Mouse (Mus musculus) right cerebral cortex, postnatal 10 days (tissue): ENCODE data around the gene Dapk2.

ENCODE experiments used
- DNase-seq, 2 experiments: peaks; one replicate each; pipeline ENCODE4 v3.0.0; 2021; ENCODE audit warnings: low spot score in 2 of 2

Gene Dapk2

DNA sequence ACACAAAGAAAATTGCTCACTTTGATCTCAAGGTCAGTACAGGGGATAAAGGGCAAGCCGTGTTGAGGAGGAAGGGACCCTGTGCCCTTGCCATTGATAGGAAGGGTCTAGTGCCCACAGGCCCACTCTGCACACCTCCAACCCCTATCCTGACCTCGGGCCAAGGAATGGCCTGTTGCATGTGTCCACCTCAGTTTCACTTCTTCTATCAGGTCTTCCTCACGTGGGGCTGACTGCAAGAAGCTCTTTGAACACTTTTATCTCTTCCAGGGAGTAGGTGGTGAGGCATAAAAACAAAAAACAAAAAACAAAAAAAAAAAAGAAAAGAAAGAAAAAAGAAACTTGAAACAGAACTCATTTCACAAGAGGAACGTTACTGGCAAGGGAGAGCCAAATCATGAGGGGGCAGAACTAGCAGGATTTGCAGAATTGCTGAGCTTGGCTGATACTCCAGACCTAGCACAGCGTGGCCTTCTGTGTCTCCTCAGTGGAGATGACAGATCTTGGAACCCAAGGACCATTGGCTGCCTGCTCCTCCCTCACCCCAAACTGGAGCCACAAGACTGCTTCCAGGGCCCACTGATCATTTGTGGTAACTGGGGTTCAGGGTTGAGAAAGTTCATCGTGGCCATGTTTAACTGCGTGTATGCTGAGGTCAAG, 73.9 kb downstream of the Dapk2 start:
- no peak for DNase-seq

DNA sequence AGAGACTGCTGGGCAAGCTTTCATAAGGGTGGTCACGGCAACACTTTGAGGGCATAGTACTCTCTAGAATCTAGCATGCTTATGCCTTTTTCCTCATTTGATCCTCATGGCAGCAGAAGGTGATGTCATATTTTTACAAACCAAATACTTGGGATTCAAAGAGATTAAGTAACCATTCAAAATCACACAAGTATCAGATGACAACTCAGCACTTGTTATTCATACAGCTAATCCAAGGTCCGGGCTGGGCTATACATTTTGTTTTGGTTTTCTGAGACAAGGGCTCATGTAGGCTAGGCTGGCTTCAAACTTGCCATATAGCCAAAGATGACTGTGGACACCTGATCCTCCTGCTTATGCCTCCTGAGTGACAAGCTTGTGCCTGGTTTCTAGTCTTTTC, 78.6 kb downstream of the Dapk2 start:
- no peak for DNase-seq

DNA sequence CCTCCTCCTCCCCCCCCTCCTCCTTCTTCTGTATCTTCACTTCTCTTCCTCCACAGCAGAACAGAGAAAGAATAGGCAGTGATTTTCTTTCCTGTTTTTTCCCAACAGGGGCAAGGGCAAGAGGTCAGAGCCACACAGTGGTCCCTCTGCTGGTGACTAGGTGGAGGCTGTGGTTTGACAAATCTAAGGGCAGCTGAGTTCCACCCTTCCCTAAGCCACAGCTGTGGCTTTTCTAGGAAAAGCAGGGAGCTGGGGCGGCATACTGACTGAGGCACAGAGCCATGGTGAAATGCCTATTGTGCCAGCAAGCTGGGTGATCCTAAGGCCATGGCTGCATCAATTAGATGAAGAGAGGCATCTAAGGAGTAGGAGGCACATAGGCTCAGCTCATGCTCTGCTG, 79.7 kb downstream of the Dapk2 start:
- no peak for DNase-seq

DNA sequence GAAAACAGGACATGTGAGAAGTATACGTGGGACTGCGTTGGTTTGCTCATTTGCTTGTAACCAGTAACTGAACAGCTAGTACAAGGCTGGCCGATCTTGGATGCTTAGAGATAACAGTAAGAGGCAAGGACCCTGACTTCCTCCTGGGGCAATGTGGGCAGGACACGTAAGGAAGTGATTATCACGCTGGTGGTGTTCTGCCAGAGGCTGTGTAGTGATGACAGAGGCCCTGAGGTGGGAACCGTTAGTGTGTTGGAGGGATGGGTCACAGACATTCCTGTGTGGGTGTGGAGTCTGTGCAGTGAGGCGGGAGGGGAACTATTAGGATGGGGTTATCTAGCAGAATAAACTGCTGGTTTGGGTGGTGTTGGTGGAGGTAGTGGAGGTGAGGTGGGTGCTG, 81.2 kb downstream of the Dapk2 start:
- no peak for DNase-seq

DNA sequence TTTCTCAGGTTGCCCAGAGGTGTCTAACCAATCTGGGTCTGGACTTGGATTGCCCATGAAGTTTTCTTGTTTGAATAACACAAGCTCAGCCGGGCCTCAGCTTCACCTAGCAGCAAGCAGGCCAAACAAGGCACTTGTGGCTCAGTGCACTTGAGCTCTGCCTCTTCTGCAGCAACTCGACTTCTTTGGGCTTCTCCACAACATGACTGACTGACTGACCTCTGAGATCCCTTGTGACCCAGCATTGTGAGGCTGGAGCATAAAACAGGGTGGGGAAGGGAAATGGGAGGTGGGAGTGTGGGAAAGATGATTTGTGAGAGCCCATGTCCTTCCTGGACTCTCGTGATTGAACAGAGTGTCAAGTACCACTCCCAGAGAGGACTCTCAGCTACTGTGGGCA, 81.7 kb downstream of the Dapk2 start:
- DNase-seq = no peak

DNA sequence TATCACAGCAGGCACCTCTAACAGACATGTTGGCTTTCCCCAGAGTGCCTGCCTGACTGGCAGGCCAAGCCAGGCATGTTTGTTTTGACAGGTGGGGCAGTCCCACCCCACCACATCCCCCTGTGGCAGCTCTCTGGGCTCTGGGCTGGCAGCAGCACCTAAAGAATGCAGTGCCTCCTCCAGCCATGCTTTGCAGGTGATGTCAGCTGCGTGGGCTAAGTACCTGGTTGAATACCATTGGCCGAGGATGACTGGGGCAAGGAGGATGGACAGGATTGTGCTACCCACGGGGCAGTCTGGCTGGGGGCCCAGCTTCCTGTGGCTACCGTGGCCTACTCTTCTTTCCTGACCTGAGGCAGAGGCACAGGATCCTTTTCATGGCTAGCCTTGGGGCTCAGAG, 82.5 kb downstream of the Dapk2 start:
- no peak for DNase-seq

DNA sequence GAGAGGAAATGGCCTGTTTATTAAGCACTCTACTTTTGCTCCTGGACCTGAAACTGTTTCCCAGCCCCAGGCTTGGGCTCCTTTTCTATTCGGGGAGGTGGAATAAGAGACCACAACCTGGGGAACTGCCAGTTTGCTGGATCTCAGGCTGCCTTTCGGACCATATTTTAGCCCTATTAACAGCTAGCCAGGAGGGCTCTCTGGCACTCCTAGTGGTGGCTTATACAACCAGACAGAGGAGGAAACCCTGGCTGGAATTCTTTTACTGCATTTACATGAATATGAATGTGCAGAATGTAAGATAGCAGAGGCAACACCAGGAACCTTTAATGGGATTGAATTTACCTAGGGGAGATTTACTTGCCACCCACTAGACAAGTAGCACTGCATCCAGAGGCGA, 83.0 kb downstream of the Dapk2 start:
- DNase-seq = no peak

DNA sequence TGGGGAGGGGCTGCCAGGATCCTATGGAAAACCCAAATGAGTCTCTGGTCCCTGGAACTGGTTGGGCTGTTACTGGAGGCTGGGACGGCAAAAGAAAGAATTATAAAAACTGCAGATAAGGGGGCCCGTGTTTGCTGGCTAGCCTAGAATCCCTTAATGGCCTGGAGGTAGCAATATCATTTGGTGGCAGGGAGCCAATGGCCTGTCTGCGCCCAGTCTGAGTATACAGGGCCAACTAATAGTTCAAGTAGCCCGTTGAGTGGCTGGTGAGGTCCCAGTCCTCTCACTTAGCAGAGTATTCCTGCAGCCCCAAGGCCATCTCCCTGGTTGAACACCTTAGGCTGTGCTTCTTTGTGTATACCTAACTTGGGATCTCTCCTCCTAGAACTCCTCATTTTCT, 83.7 kb downstream of the Dapk2 start:
- DNase-seq = no peak

DNA sequence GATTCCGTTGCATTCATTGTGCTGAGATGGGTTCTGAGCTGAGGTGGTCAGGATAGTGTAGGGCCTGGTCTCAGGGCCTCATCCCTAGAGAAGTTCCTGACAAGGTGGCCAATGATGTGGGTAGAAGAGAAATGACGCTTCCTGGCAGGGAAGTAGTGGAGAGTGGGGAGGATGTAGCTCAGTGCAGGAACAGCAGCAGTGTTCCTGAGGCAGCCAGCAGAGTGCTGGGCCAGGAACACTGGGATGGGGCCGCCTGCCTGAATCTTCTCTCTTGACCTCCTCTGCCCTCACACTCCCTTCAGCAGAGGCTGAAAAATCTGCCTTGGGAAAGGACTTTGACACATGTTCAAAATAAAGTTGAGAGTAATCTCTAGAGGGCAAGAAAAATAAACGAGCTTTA, 85.2 kb downstream of the Dapk2 start:
- no peak for DNase-seq

DNA sequence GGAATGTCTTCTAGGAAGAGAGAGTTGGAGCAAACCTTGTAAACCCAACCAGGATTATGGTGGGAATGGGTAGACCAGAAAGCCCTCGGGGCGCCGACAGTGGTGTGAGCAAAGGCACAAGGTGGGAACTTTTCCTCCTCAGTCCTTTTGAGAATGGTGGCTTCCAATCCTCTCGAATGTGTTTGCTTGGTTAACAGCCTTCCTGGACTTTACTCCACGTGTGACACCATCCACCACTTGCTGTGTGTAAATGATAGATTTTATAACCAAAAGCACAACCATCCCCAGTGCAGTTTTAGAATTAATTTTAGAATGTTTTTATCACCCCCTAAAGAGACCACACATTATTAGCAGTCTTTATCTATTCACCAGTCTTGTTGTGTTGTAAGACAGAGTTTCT, 86.1 kb downstream of the Dapk2 start:
- DNase-seq = no peak

DNA sequence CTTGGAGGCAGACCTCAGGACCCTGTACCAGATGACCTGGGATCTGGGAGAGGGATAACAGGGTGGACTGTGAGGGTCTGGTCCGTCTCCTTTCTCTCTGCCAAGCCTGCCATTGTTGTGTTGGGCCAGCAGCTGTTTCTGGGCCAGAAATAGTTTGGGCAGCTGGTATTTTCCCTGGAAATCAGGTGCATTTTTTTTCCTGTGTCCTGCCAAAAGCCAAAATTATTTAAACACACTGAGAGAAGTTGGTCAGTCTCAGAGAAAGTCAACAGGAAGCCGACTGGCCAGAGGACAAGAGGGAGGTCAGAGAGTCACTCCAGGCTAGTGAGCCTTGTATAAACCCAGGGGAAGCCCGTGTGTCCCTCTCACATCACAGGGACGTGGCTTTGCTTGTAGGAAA, 87.7 kb downstream of the Dapk2 start:
- no peak for DNase-seq

DNA sequence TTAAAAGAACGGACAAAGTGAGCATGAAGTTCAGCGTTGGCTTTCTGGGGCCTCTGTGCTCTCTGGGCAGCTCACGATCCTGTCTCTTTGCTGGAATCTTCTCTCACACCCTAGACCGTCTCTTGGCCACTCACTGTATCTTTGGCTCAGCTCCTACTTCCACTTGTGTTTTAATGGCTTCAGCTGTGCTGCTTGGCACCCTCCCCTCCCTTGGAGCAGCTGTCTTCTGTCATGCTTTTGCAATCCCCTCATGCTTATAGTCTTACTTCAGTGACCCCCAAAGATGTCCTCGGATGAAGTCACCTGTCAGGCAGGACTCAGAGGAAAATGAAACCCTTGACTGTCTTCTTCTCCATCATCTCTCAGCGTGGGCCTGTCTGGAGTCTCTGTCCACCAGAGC, 91.3 kb downstream of the Dapk2 start:
- no peak for DNase-seq

DNA sequence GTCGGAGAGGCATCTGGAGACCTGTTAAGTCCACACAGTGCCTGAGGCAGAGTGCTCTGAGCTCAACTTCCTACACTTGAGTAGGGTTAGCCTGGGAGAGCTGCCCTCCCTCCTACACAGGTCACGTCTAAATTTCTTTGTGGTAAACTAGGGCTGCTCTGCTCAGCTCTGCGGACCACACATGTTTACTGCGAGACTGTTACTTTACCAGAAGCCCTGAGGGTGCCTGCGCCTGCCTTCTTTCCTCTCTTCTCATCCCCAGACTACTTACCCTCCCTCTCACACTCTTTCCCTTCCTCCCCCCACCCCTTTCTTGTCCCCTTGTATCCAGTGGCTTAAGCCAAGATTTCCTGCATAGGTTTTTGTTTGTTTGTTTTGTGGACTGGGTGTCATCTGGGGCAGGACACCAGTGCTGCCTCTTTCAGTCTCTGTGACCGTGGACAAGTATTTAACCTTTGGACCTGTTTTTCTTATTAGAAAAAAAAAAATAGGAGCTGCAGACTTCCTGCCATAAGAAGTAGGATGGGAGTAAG, 93.2 kb downstream of the Dapk2 start:
- DNase-seq = no peak

DNA sequence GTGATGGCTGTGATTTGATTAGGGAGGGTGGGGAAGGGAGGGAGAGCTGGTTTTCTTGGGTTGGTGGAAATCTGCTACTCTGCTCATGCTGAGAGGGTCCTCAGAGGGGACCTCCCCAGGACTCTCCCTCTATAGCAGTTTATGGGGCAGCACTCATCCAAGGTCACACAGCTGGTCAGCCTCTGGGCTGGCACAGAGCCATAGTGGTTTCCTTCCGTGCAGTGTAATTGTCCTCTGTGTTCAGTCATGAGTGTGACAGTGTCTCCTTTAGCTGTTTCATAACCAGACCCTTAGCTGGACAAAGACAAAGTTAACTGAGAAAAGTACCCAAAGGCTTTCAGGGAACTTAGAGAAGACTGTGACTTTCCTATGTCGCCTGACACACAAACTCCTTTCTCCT, 103.7 kb downstream of the Dapk2 start:
- no peak for DNase-seq

DNA sequence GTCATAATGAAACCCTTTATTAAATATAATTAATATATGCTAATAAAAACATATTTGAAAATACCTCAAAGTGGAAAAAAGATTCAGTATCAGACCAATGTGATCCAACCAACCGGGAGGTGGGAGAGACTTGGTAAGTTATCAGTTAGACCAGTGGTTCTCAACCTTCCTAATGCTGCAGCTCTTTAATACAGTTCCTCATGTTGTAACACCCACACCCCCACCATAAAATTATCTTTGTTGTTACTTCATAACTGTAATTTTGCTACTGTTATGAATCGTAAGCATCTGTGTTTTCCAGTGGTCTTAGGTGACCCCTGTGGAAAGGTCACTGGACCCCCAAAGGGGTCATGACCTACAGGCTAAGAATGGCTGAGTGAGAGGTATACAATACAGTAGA, 105.7 kb downstream of the Dapk2 start:
- DNase-seq = no peak

DNA sequence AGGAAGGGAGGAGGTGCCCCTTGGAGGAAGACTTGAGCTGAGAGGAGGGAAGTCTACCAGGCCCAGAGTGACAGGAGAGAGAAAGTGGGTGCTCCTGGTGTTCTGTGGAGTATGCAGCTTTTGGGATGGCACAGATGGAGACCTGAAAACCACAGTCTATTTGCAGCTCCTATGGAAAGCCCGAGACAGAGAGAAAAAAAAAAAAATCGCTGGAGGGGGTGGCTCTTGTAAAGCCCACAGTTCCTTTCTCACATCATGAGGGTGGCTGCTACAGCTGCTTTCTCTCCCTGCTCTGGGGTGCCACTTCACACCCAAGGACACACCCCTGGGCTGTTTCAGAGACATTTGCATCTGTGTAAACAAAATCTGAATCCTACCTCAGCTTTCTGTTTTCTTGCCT, 107.6 kb downstream of the Dapk2 start:
- peak in 1 of 2 experiments; percentile 51 for DNase-seq

DNA sequence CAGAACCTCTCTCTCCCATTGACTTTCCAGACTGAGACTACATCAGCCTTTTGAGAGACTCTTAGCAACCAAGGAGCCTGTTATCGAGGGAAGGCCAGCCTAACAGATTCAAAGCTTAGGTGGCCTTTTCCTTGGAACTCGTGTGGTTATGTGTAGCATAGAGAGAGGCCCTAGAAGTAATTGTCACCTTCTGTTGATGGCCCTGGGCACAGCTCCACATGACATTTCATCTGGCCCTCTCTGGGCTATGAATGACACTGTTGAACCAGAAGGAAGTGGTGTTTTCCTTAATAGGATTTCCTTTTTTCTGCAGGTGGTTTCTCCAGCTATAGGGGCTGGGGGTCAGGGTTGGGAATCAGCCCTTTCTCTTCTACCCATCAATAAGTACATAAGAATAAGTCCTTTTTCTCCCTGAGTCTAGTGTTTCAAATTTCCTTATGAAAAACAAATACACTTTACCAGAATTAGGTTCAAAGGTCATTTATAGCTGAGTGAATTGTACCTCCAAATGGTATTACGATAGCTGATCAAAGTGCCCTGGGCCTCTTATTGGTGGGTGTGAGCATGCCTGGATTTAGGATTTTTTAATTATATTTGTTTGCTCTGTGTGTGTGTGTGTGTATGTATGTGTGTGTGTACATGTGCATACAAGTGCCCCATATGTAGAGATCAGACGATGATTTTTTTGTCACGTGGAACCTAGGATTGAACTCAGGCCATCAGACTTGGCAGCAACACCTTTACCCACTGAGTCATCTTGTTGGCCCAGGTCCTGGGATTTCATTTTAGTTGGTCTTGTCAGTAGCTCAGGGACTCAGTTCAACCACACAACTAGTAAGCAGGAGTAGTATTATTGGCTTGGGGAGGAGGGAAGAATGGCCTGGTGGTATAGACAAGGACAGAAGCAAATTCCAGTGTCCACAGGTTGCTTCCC, 108.5 kb downstream of the Dapk2 start:
- DNase-seq = no peak

DNA sequence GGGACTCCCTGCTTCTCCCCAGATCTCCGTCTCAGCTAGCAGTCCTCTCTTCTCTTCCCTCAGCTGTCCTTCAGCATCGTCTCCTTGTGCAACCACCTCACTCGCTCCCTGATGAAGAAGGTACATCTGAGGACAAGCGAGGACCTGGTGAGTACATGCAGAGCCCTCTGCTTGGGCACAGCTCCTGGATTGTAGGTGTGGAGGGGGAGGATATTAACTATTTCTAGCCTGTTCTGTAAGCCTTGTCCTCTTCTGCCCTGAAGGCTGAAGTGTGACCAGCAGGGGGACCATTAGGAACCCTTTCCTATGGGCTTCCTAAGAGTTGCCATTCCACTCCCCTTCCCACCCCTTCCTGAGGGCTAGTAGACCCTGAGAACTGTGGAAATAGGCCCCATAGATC, 110.8 kb downstream of the Dapk2 start:
- no peak for DNase-seq

DNA sequence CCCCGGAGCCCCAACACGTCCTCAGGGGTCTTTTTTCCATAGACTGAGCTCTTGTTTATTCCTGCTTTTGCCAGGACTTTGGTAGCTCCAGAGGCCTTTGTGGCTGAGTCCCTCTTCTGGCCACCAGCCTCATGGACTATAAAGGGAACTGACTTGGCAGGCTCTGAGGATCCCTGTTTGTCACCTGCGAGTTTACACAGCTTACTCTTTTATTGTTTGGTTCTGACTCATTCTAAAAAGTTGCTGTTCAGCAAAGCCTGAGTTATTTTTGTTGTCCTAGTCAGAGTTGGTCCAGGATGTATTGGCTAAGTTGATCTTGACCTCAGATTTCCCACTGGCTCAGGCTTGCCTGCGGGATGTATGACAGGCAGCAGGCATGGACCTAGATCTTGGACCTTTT, 112.0 kb downstream of the Dapk2 start:
- DNase-seq = no peak

DNA sequence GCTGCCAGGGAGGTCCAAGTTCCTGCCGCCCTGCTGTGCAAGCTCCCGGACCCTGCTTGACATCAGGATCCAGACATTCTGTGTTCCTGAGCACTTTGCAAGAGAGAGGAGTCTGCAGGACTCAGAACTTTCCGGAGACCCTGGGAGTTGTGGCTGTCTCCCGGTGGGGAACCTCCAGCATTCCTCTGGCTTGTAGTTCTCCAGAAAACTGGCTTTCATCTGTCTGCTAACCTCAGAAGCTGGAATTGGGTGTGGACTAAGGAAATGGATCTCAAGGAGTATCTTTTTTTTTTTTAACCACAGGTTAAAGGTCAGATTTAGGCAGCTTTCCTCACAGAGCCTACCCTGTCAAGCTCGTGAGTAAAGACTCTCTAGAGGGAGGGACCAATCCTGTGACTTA, 113.7 kb downstream of the Dapk2 start:
- no peak for DNase-seq

DNA sequence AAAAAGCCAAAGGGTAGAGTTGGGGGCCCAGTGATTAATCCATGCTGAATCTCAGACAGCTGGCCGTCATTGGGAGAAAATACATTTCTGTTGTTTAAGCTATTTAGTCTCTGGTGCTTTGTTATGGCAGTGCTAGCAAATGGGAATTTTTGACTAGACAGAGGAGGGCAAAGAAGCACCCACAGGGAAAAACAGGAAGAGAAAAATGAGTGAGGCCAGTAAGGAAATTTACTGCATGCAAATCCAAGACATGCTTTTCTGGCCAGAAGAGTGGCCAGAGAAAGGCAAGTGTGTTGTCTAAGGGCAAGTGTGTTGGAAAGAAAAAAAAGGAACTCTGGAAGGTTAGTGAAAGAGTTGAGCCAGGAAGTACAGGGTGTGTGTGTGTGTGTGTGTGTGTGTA, 115.6 kb downstream of the Dapk2 start:
- DNase-seq = no peak

DNA sequence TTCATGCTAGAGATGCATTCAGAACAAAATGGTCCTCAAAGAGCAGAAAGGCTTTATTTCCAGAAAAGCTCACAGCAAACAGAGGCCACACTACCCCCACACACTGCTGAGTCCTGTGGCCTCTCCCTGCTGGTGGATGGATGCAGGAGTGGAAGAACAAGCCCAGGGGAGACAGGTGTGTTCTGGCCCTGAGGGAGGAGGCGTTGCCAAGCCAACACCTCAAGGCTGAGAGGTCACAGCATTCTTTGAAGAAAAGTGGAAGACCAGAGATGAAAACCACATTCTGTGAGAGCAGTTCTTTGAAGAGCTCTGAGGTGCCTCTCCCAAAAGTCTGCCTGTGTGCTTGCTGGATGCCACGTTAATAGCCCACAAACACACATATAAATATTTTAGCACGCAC, 116.6 kb downstream of the Dapk2 start:
- no peak for DNase-seq
